Mouse (Mus musculus) liver, adult 2 months (tissue): ENCODE measurements around the gene Mllt6.

Experiments
- CTCF ChIP-seq: fragments of 200-500 bp; IDR thresholded peaks from 2 replicates; pipeline ENCODE4 v1.5.1; 2011; ENCODE audit warnings: low read depth, low read length, control low read depth
- POLR2A ChIP-seq: fragments of 200-500 bp; IDR thresholded peaks from 2 replicates; pipeline ENCODE4 v1.6.1; 2011; ENCODE audit warnings: low read length, control low read depth; ENCODE audit not compliant: insufficient read depth; ENCODE audit errors: extremely low read depth

DNA sequence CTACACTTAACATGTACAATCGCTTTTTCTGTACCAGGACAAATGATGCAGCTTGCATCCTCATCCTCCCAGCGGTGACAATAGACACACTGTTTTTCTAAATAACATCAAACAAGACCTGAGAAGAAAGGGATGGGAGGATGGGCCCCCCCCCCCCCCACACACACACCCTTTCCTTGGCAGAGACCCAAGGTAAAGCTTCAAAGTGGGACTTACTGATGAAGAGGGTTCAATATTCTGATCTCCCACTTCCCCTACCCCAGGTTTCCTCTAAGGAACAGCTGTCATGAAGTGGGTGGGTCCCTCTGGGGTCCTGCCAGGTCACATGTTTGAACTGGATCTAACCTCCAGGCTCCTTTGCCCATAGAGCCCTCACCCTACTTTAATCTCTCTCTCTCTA is 32.2 kb upstream of the Mllt6 start:
- TF ChIP-seq CTCF (no peak), POLR2A (no peak)
